Mouse (Mus musculus) forebrain, embryonic 10.5 days (tissue): ENCODE measurements around the gene Syce3. TPM values are rescaled to one million over a fixed set of nuclear protein-coding genes. Genes with fewer than 3 reads are reported as not detected.

Experiments
- DNase-seq: peaks from one replicate; pipeline ENCODE4 v3.0.0-alpha.2; 2017; ENCODE audit warnings: low spot score; ENCODE audit errors: extremely low spot score
- H3K27ac ChIP-seq: fragments of 300-500 bp; sonication (generic); 2 replicates; pipeline ENCODE4 v1.5.1; 2016; ENCODE audit warnings: mild to moderate bottlenecking
- H3K27me3 ChIP-seq: fragments of 300-500 bp; sonication (generic); 2 replicates; pipeline ENCODE4 v1.6.1; 2016; ENCODE audit warnings: mild to moderate bottlenecking; ENCODE audit not compliant: poor library complexity, severe bottlenecking
- H3K36me3 ChIP-seq: fragments of 300-500 bp; sonication (generic); replicated peaks from 2 replicates; pipeline ENCODE4 v1.6.1; 2016; ENCODE audit warnings: mild to moderate bottlenecking, moderate library complexity
- H3K4me1 ChIP-seq: fragments of 300-500 bp; sonication (generic); 2 replicates; pipeline ENCODE4 v1.6.1; 2016
- H3K4me3 ChIP-seq: fragments of 300-500 bp; sonication (generic); 2 replicates; pipeline ENCODE4 v1.5.1; 2016; ENCODE audit warnings: mild to moderate bottlenecking, moderate library complexity
- H3K9me3 ChIP-seq: fragments of 300-500 bp; sonication (generic); 2 replicates; pipeline ENCODE4 v1.6.1; 2016; ENCODE audit warnings: mild to moderate bottlenecking, moderate library complexity
- WGBS: fragments of 180-500 bp; shearing (Covaris S2); methylation state at CpG from one replicate; pipeline ENCODE4 v1.1.7; 2016; 5-methylcytosine and 5-hydroxymethylcytosine counted together
- polyA plus RNA-seq: library from polyadenylated mRNA; unstranded; fragments of >200 nt; fragmentation: Nextera tagmentation; extraction: Ambion mirVana; gene quantifications from 2 replicates; pipeline ENCODE4 v1.2.1, GENCODE M21; 2016

Gene Syce3
- polyA plus RNA-seq, 1 experiment from 2014 or later = not detected

- Histone ChIP-seq H3K27ac (no peak overlapping the region), H3K36me3 (no peaks in the 10 kb centered on the region), H3K4me3 (no peak overlapping the region), H3K4me1 (no peaks in the 10 kb centered on the region), H3K27me3 (no peaks in the 10 kb centered on the region), H3K9me3 (peaks cover 18% of the 10 kb centered on the region)
- 89% methylated on average over 10 of the region's 10 CpGs for WGBS
- DNase-seq = no peak
These were observed 5.3 kb downstream of the Syce3 start for GRCm38 (mm10) chr15:89404831-89405623.

GRCm38 (mm10) chr15:89402471-89402870, 7.8 kb downstream of the Syce3 start:
- 84% methylated on average over 1 of the region's 1 CpGs for WGBS
- Histone ChIP-seq H3K4me3 (no peak overlapping the region), H3K27me3 (no peaks in the 10 kb centered on the region), H3K36me3 (no peaks in the 10 kb centered on the region), H3K9me3 (peaks cover 4% of the 10 kb centered on the region), H3K4me1 (0 out of 2 replicates have a peak, but pooled peaks cover 3% of the 10 kb centered on the region), H3K27ac (no peak overlapping the region)
- DNase-seq = no peak

GRCm38 (mm10) chr15:89399716-89400115, 10.6 kb downstream of the Syce3 start:
- 53% methylated on average over 1 of the region's 1 CpGs for WGBS
- Histone ChIP-seq H3K4me3 (no peak overlapping the region), H3K4me1 (0 out of 2 replicates have a peak, but pooled peaks cover 3% of the 10 kb centered on the region), H3K27me3 (no peaks in the 10 kb centered on the region), H3K9me3 (no peaks in the 10 kb centered on the region), H3K27ac (no peak overlapping the region), H3K36me3 (no peaks in the 10 kb centered on the region)
- no peak for DNase-seq

GRCm38 (mm10) chr15:89398146-89398545, 12.2 kb downstream of the Syce3 start:
- no peaks in the 10 kb centered on the region for H3K36me3 ChIP-seq
- no peaks in the 10 kb centered on the region for H3K27me3 ChIP-seq
- no peaks in the 10 kb centered on the region for H3K9me3 ChIP-seq
- 81% methylated on average over 2 of the region's 2 CpGs for WGBS
- H3K4me3 ChIP-seq = no peak overlapping the region
- H3K4me1 ChIP-seq = 0 out of 2 replicates have a peak, but pooled peaks cover 3% of the 10 kb centered on the region
- no peak overlapping the region for H3K27ac ChIP-seq
- DNase-seq = no peak

GRCm38 (mm10) chr15:89396883-89397282, 13.4 kb downstream of the Syce3 start:
- WGBS = 87% methylated on average over 4 of the region's 4 CpGs
- Histone ChIP-seq H3K4me3 (no peak overlapping the region), H3K4me1 (0 out of 2 replicates have a peak, but pooled peaks cover 3% of the 10 kb centered on the region)

GRCm38 (mm10) chr15:89390081-89390480, 20.2 kb downstream of the Syce3 start:
- Histone ChIP-seq H3K27ac (no peak overlapping the region), H3K4me3 (no peak overlapping the region), H3K9me3 (no peaks in the 10 kb centered on the region), H3K27me3 (peaks cover 31% of the 10 kb centered on the region), H3K4me1 (no peaks in the 10 kb centered on the region; the same call in 1 of the 2 replicates), H3K36me3 (no peaks in the 10 kb centered on the region)
- WGBS = 92% methylated on average over 10 of the region's 10 CpGs
- DNase-seq = no peak

More at GRCm38 (mm10) chr15:89396883-89397282, 13.4 kb downstream of the Syce3 start:
- no peak for DNase-seq
- Histone ChIP-seq H3K27me3 (no peaks in the 10 kb centered on the region), H3K9me3 (no peaks in the 10 kb centered on the region), H3K36me3 (no peaks in the 10 kb centered on the region), H3K27ac (no peak overlapping the region)

- 47% methylated on average over 12 of the region's 12 CpGs for WGBS
- Histone ChIP-seq H3K27me3 (peaks cover 35% of the 10 kb centered on the region), H3K4me3 (no peak overlapping the region), H3K9me3 (no peaks in the 10 kb centered on the region), H3K27ac (no peak overlapping the region), H3K4me1 (no peaks in the 10 kb centered on the region; the same call in 1 of the 2 replicates), H3K36me3 (no peaks in the 10 kb centered on the region)
- no peak for DNase-seq
These were observed 23.2 kb downstream of the Syce3 start for GRCm38 (mm10) chr15:89387127-89387526.

- H3K9me3 ChIP-seq = no peaks in the 10 kb centered on the region
- DNase-seq = no peak
- 94% methylated on average over 7 of the region's 7 CpGs for WGBS
- H3K4me3 ChIP-seq = no peak within 1 kb of the TSS
- peaks cover under 1% of the 10 kb centered on the region for H3K4me1 ChIP-seq
- no peaks in the 10 kb centered on the region for H3K36me3 ChIP-seq
- no peak within 1 kb of the TSS for H3K27ac ChIP-seq
- H3K27me3 ChIP-seq = peaks cover 59% of the 10 kb centered on the region
These were observed 25.7 kb downstream of the Syce3 start, which contains the start of gene Klhdc7b for GRCm38 (mm10) chr15:89384617-89385016. TSS of gene Klhdc7b (plus strand) at chr15:89384917.

- WGBS = 14% methylated on average over 10 of the region's 10 CpGs
- DNase-seq = no peak
- no peak overlapping the region for H3K27ac ChIP-seq
- H3K27me3 ChIP-seq = peaks cover 79% of the 10 kb centered on the region
- no peaks in the 10 kb centered on the region for H3K36me3 ChIP-seq
- peak overlapping the region; percentile 53 for H3K4me3 ChIP-seq
- no peaks in the 10 kb centered on the region for H3K9me3 ChIP-seq
- peaks cover 35% of the 10 kb centered on the region for H3K4me1 ChIP-seq
These were observed 30.9 kb downstream of the Syce3 start for GRCm38 (mm10) chr15:89379429-89379828.

- Histone ChIP-seq H3K9me3 (no peaks in the 10 kb centered on the region), H3K4me3 (peak within 1 kb of the TSS; percentile 53), H3K4me1 (peaks cover 39% of the 10 kb centered on the region), H3K27me3 (peaks cover 80% of the 10 kb centered on the region), H3K36me3 (no peaks in the 10 kb centered on the region), H3K27ac (peak within 1 kb of the TSS; percentile 65)
- under 1% methylated on average over 33 of the region's 33 CpGs for WGBS
- peak; percentile 55 for DNase-seq
These were observed 31.4 kb downstream of the Syce3 start, which contains the start of gene Odf3b for GRCm38 (mm10) chr15:89378831-89379401. TSS of gene Odf3b (minus strand) at chr15:89379282.

- H3K9me3 ChIP-seq = no peaks in the 10 kb centered on the region
- peaks cover 47% of the 10 kb centered on the region for H3K4me1 ChIP-seq
- 10% methylated on average over 46 of the region's 46 CpGs for WGBS
- peak overlapping the region; percentile 53 for H3K4me3 ChIP-seq
- DNase-seq = no peak
- H3K36me3 ChIP-seq = no peaks in the 10 kb centered on the region
- peak overlapping the region; percentile 65; the same call in 1 of the 2 replicates for H3K27ac ChIP-seq
- peaks cover 77% of the 10 kb centered on the region for H3K27me3 ChIP-seq
These were observed 32.1 kb downstream of the Syce3 start for GRCm38 (mm10) chr15:89377938-89378828.

GRCm38 (mm10) chr15:89377362-89377761, 32.9 kb downstream of the Syce3 start:
- 4% methylated on average over 18 of the region's 18 CpGs for WGBS
- H3K27ac ChIP-seq = no peak overlapping the region
- H3K4me1 ChIP-seq = peaks cover 55% of the 10 kb centered on the region
- peaks cover 77% of the 10 kb centered on the region for H3K27me3 ChIP-seq
- H3K9me3 ChIP-seq = no peaks in the 10 kb centered on the region
- H3K4me3 ChIP-seq = peak overlapping the region; percentile 18; the same call in 1 of the 2 replicates
- peaks cover 8% of the 10 kb centered on the region for H3K36me3 ChIP-seq
- no peak for DNase-seq
